Mouse (Mus musculus) ES-E14 (cell line): ENCODE measurements at regions not wholly inside any gene's neighbourhood (a gene's known extent, or its start where the extent isn't known, plus 50 kb on each side); places are given as distances from the start of the nearest gene placed in this dataset.

Experiments used
- HCFC1 ChIP-seq: IDR thresholded peaks from 2 replicates; pipeline ENCODE4 v1.6.1; 2012; ENCODE audit warnings: low read length, inconsistent platforms, borderline replicate concordance; ENCODE audit not compliant: insufficient read depth
- MAFK ChIP-seq: IDR thresholded peaks from 2 replicates; pipeline ENCODE4 v1.6.1; 2014; ENCODE audit warnings: mild to moderate bottlenecking, low read depth, low read length, inconsistent platforms; ENCODE audit not compliant: insufficient read depth
- ZC3H11A ChIP-seq: IDR thresholded peaks from 2 replicates; pipeline ENCODE4 v1.6.1; 2012; ENCODE audit warnings: low read depth, mild to moderate bottlenecking, inconsistent platforms, low read length, borderline replicate concordance
- ZNF384 ChIP-seq: IDR thresholded peaks from 2 replicates; pipeline ENCODE4 v1.6.1; 2012; ENCODE audit warnings: low read depth, low read length, inconsistent platforms

DNA sequence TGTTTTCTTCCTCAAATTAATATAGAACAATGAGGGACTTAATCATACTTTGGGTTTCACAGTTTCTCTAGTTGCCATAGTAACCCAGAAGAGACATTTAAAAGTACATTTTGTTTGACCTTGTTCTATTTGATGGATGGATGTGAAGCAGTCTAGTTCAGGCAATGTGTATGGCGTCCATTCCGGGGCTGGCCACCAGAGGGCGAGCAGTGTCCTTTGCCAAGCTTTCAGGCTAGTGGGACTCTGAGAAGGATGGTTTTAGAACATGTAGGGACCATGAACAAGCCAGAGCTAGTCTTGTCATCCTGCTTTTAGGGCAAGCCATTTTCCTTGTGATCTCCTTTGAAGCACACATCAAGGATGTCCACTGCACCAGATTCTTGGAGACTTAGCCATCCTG lies 74.8 kb upstream of the Mki67 start:
- no peak for TF ChIP-seq HCFC1
- TF ChIP-seq MAFK = no peak
- TF ChIP-seq ZNF384 = no peak
- TF ChIP-seq ZC3H11A = no peak
